Mouse (Mus musculus) cerebellum, adult 11-12 months (tissue): ENCODE measurements around the gene Ppfibp1.
"Not testable (repeated sequence)": the region's sequence is repeated elsewhere in the genome, so short reads cannot be mapped to it uniquely, and the experiment has no call there.

ENCODE experiments used
- DNase-seq: peaks from one replicate; pipeline ENCODE4 v3.0.0; 2022

Ppfibp1 gene

GRCm38 (mm10) chr6:146887958-146888659, at the start of gene Ppfibp1:
Gene Ppfibp1, plus strand, starts transcription at chr6:146888487.
- DNase-seq: peak; percentile 85

DNA sequence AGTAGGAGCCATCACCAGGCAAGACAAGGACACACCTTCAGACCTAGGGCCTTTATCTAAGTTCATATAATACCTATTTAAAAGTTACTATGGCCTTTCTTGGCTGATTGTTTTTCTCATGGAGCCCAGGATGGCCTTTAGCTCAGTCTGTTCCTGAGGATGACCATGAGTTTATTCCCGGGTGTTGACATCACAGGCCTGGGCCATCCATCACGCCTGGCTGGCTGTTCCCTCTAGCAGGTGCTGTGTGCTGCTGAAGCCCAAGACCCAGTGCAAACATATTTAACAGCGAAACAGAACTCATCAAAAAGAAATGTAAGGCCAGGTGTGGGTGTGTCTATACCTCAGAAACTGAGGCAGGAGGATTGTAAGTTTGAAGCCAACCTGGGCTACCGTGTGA, 49.4 kb upstream of the Ppfibp1 start:
- DNase-seq: no peak

DNA sequence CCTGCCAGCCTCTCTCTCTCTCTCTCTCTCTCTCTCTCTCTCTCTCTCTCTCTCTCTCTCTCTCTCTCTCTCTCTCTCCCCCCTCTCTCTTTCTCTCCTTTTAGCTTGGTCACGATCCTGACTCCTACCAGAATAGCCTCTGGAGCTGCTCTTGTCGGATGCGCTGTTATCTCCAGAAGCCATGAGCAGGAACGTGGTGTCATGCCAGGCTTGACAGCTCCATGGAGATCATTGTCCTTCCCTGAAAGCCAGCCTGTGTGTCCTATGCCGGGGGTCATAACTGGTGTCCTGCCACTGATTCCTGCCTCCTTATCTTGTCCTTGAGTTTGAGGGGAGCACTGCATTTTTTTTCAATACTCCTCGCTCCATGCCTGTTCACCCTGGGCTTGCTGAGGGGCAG, 43.4 kb upstream of the Ppfibp1 start:
- DNase-seq: no peak

DNA sequence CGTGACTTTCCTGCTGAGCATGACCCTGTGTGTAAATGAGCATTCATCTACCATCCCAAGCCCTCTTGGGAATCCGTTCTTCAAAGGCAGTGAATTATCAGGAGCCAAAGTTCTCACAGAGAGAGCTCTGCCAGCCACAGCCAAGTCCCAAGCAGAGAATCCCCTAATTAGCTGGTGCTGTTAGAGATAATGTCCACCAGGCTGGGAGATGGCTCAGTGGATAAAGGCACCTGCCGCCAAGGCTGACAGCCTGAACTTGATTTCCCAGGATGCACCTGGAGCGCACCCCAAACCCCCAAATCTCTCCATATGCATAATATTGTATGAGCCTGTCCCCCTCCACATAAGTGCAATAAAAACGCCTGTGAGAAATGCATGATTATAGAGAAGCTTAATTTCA, 42.9 kb upstream of the Ppfibp1 start:
- DNase-seq: no peak

GRCm38 (mm10) chr6:146845961-146846750, 42.1 kb upstream of the Ppfibp1 start:
- DNase-seq: no peak

GRCm38 (mm10) chr6:146847402-146847801, 40.9 kb upstream of the Ppfibp1 start:
- DNase-seq: no peak

DNA sequence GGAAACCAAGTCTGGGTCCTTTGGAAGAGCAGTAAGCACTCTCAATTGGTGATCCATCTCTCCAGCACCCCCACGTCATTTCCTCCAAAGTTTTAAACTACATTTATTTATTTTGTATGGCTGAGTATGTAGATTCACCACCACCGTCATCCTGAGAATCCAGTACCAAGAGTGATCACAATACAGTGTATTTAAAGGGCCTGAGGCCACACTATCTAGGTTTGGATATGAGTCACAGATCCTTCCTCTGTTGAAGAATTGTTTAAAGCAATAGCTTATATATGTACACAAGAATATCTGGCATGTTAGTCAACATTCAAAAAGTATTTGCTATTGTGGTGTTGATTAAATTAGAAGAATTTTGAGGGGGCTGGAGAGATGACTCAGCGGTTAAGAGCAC, 40.0 kb upstream of the Ppfibp1 start:
- DNase-seq: no peak

DNA sequence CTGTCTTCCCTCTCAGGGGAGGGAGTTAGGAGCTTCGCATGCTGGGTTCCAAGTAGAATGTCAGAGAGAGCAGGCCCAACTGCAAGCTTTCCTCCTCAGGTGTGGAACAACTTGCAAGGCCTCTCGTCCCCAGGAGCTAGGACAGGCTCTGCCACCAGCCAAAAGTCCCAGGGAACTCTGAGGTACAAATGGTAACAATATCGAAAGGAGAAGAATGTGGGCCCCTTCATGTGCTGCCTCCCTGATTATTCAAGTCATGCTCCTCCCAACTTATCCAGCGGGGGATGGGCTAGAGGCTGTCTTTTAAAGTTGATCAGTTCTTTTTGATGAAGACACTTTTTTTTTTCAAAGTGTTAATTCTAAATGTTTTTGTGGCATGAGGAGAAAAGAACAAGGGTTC, 38.2 kb upstream of the Ppfibp1 start, which contains the start of gene Smco2:
Gene Smco2 (plus strand): TSS at position 55 of the 400 bp plus-strand sequence.
- DNase-seq: no peak

GRCm38 (mm10) chr6:146851916-146852315, 36.4 kb upstream of the Ppfibp1 start:
- no peak for DNase-seq

GRCm38 (mm10) chr6:146852739-146853138, 35.5 kb upstream of the Ppfibp1 start:
- DNase-seq: no peak

GRCm38 (mm10) chr6:146855185-146855584, 33.1 kb upstream of the Ppfibp1 start:
- no peak for DNase-seq

DNA sequence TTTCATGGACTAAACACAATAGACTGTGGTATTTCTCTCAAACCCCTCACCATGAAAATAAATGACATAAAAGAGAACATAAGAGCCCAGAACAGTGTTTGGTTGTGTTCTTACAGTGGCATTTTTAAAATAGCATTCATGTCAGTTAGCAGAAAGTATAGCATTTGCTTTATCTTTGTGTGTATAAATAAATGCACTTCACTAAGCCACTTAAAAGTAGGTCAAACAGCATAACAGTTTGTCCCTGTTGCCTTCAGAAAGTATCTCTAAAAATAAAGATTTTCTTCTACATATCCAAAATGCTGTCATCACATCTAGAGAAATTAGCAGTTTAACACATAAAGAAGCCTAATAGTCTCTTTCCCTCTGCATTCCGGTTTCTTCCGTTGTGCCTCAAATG, 30.9 kb upstream of the Ppfibp1 start:
- DNase-seq: no peak

GRCm38 (mm10) chr6:146863154-146863553, 25.1 kb upstream of the Ppfibp1 start:
- DNase-seq: no peak

DNA sequence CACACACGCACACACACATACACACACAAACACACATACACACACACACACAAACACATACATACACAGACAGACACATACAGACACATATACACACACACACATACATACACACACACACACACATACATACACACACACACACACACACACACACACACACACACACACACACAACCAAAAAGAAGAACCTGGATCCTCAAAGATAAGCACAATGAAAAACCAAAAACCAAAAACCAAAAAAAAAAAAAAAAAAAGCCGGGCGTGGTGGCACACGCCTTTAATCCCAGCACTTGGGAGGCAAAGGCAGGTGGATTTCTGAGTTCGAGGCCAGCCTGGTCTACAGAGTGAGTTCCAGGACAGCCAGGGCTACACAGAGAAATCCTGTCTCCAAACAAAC, 23.9 kb upstream of the Ppfibp1 start:
- not testable (repeated sequence) for DNase-seq

- no peak for DNase-seq
Measured at GRCm38 (mm10) chr6:146865701-146866100, 22.6 kb upstream of the Ppfibp1 start.

DNA sequence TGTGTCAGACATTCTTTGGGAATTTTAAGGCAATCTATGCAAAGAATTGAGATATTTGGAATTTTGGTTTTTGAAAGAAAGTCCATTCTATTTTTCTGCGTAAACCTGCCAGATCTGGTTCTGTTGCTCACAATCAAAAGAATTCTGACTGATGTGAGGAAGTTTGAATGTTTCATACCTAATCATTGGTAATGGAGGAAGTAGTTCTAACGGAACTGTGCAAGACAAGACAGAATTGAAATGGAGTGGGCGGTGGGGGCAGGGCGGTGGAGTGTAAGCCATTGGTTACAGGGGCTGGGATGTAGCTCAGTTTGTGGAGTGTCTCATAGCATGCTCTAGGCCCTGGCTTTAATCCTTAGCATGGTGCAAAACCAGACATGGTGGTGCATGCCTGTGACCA, 16.3 kb upstream of the Ppfibp1 start:
- DNase-seq: no peak

DNA sequence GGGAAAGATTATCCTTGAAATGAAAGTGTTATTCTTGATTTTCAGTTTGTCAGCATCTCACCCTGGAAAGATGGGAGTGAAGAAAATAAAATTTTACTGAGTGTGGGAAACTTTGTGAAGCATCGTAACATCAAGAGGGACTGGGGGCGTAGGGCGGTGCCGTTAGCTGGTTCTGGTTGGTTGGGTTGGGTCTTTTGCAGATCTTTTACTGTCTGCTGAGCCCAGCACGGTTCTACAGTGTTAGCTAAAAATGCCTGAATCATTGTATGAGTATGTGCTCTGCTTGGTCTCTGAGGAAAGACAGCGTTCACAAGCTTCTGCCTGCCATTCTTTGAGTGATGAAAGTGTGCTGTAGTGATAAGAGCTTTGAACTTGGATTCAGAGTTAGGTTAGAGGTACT, 13.9 kb upstream of the Ppfibp1 start:
- DNase-seq: no peak

GRCm38 (mm10) chr6:146876820-146877219, 11.5 kb upstream of the Ppfibp1 start:
- DNase-seq: no peak

GRCm38 (mm10) chr6:146877425-146878045, 10.8 kb upstream of the Ppfibp1 start:
- no peak for DNase-seq

DNA sequence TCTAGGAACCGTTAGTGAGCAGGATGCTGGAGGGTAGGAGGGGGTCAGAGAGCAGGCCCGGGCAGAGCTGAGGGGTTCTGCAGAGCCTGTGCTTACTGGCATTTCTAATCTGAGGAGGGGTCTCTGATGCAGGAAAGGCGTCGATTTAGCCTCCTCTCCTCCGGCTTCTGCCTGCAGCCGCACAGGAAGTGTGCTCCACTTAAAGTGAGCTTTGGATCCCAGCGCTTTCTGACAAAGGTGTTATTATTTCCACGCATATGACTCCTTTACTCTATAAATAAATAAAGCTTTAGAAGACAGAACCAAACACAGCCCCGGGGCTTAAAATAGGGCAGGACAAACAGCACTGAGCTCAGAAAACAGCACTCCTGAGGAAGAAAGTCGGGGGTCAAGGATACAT, 9.4 kb upstream of the Ppfibp1 start:
- DNase-seq: no peak

GRCm38 (mm10) chr6:146879856-146880255, 8.4 kb upstream of the Ppfibp1 start:
- DNase-seq: no peak

- no peak for DNase-seq
Measured at GRCm38 (mm10) chr6:146880296-146880695, 8.0 kb upstream of the Ppfibp1 start.

DNA sequence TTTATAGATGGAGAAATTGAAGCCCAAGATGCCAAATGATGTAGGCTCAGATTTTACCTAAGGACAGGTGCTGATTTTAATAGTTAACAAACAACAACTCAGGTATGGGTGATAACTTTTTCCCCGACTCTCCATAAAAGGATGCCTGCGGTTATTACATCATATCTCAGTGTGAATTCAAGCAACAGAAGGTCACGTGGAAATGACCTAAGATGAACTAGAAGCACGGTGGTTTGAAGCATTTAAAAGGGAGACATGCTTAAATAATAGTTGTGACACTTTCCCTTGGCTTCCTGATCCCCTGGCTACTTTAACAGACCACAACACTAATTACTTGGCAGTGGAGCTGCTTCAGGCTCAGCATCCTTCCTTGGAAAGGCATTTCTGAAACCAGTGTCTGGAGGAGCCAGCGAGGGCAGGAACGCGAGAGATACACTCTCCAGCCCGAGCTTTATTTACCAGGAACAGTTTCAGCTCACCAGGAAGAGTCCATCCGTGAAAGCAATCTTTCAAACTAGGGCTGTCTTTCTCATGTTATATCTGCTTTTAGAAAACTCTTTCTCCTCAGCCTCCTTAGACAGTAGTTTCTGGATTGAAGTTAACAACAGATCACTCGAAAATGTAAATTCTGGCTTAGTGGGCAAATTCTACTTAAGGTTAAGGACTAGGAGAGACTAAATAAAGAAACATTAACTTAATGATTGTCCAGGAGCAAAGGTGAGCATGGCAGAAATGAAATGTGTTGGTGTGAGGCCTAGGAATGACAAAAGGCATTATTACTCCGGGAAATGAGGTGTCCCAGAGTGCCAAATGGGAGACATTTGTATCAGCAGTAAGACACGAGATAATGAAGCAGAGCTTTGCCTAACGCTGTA, 6.2 kb upstream of the Ppfibp1 start:
- no peak for DNase-seq
